Mouse (Mus musculus) urinary bladder, postnatal 4 days (tissue): ENCODE measurements around the gene Ick.

Experiments
- DNase-seq, 2 experiments: peaks; one replicate each; pipeline ENCODE4 v3.0.0; 2021 to 2022; ENCODE audit warnings: low spot score in 2 of 2

Gene Ick

DNA sequence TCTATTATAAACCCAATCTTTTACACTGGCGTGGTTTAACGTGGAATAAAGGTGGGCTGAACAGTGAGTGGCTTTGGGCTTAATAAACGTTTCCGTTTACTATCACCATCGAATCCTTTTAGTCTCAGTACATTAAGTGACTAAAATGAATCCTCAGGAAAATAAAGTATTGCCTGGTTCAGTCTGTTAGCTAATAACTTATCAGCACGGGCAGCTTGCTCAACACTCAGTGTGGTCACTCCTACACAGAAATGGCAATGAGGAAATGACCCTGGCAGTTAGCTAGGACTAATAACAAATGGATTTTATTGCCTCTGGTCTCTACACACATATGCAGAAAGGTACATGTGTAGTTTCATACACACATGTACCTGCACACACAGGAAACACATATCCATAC, 4.0 kb upstream of the Ick start:
- DNase-seq: no peak

DNA sequence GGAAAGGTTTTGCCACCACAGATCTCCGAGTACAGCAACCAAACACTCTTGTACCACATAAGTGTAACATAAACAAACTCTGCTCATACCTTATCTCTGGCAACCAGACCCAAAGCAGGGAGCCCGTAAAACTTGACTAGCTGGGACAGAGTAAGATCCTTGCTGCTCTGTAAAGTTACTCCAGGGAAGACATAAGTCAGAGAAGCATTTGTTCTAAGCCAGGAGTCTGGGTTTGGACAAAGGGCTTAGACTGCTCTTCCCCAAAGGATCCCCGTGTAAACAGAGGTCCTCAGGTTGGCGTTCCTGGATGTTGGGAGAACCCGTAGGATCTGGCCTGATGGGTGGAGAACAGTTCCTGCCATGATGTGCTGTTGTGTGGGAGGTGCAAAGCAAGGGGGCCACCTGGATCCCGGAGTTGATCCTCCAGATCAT, 3.5 kb upstream of the Ick start:
- no peak for DNase-seq

DNA sequence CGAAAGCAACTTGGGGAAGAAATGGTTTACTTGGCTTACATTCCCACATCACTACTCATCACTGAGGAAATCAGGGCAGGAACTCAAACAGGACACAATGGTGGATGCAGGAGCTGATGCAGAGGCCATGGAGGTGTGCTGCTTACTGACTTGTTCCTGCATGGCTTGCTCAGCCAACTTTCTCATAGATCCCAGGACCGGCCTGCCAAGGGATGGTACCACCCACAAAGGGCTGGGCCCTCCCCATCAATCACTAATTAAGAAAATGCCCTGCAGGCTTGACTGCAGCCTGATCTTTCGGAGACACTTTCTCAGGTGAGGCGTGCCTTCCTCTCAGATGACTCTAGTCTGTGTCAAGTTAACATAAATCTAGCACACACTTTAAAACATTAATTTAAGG, 2.2 kb upstream of the Ick start:
- DNase-seq: no peak

DNA sequence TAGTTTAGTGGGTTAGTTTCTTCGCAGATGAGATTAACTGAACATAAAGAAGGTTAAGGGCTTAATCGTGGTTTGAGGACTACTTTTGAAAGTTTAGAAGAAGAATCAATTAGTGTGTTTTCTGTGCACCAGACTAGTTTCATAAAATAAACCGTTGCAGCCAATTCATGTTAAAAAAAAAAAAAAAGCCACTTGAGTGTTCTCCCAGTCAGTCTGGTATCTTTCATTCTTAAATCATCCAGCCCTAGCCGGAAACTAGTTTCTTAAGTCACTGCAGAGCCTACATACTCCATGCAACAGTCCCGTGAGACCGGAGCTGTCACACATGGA, 1.4 kb upstream of the Ick start:
- no peak for DNase-seq

DNA sequence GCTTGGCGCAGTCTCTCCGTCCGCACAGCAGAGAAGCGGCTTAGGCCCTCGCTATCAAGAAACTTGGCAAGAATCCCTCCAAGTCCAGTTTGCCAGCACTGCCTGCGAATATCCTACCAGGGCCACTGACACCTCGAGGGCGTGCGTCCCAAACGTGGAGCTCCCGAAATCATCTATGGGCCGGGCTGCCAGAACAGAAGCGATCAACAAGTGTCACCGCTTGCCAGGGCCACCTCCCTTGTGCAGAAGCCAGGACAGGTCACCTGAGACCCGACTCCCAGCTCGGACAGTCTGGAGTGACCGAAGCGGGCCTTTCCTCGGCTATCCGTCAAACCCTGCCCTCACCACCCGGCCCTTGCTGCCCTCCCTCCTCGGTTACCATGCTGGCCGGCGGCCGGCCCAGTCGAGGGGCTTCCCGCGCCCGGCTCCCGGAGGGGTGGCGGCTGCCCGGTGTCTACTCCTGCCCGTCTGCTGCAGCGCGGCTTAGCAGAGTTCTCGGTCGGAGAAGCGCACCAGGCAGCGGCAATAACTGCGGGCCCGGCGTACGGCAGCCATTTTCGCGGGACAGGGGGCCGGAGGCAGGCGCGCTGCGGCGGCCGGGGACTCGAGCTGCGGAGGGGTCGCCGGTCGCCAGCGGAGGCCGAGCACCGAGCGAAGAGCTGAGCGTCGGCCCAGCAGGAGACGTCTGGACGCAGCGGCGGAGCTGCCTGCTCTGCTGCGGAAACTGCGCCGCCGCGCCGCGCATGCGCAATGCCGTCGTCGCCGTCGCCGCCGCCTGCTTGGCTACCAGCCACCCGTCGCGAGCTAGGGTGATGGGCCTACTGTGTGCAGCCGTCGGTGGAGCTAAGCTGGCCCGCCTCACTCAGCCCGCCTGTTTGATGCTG, 838 bp upstream of the Ick start:
- DNase-seq: peak; percentile 73 to 77

DNA sequence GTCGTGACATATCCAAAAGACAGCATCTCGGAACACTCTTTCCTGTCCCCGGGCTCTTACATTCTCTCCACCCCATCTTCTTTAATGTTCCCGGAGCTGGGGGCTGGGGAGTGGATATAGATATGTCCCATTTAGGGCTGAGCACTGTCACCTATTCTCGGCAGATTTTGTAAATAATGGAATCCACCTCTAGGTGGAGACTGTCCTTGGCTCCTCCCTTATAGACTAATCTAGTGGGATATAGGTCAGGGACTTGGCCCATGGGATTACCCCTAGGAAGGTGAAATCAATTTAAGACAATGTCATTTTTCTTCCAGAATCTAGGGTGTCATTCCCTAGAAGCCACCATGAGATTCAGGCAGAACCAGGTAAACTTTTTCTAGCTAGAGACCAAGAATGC, 664 bp downstream of the Ick start:
- DNase-seq: no peak

DNA sequence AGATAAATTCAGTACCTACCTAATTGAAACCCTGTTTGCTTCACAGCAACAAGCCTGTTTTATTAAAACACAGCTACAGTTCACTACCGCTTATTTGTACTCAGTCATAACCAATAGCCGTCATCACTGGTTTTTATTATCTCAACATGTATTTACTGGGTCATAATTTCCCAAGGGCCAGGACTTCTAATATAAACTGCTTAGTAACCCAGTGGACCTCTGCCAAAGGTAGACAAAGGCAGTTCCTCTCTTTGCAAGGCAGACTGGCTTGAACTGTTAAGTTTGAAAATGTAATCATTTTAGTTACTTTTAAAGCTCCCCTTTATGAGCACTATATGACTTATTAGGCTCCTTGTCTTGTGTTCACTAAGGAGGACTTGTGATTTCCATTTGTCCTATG, 2.5 kb downstream of the Ick start:
- no peak for DNase-seq

DNA sequence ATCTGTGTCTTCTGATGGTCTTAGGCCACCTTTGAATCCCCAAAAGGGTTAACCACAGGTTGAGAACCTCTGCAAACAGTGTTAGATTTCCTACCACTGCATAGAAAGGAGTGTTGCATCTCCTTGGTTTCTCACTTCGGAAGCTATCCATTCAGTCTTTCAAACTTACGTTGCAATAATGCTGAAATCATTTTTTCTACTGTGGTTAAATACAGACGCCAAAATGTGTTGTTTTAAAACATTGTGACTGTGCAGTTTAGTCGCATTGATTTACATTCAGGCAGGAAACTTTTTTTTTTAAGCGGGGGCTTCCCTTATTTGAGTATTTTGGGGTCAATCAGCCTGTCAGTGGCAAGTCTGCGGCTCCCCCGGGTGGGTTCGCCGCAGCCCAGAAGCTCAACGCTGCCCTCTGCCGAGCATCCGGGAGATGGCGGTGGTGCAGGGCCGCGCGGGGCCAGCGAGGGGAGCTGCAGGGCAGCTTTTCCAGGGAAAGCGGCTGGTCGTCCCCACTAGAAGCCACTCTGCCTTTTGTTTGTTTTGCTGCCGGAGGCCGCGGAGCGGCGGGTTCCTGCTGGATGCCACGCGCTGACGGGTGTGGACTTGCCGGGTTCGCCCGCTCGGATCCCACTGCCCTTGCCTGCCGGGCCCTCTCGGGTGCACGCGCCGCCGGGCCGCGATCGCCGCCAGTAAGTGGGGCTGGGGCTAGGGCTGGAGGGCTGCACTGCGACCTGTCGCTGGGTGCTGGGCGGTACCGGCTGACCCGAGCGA, 4.0 kb downstream of the Ick start:
- DNase-seq: peak; percentile 89 to 94

DNA sequence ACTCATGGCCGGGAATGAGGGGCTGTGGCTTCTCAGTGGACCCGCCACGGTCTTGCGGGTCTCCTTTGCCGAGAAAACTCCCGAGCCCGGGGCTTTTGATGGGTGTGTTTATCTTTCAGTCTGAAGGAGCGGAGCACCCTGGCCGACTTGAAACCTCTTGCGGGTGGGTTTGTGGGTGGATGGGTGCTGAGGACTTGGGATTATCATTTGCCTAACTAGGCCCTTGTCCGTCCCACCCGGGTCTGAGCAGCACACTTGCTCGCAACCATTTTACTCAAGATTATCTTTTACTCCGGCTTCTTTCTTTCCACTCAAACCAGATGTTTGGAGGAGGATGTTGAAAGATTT, 4.5 kb downstream of the Ick start:
- no peak for DNase-seq

DNA sequence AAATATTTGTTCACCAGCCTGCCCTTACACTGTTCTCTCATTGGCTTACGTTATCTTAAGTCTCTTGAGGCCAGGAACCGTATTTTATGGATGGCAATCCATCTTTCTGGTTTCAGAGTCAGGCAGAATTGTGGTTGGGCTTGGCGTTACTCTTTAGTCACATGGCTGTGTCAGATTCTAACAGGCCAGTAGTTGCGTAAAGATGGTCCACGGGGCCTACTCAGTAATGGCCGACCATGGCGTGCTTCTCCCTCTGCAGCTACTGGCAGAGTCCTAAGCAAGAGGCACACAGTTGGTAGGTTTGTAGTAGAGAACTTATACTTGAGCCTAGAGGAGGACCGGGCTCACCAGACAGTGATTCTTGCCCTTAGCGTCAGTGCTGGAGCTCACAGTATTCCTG, 6.8 kb downstream of the Ick start:
- DNase-seq: no peak

DNA sequence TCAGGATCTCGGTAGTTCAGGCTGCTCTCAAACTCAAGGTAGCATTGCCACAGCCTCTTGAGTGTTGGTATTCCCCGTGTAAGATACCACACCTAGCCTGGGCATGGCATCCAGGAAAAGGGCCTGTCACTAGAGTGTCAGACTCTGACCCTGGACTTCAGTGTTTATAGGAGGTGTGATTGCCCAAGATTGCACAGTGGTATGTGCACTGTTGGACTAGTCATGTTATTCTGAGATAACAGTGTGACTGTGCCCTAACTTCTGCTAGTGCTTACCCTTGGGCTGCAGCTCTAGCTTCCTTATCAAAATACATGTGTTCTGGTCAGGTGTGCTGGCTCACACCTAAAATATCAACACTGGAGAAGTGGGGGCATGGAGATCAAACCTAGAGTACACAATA, 8.7 kb downstream of the Ick start:
- no peak for DNase-seq

DNA sequence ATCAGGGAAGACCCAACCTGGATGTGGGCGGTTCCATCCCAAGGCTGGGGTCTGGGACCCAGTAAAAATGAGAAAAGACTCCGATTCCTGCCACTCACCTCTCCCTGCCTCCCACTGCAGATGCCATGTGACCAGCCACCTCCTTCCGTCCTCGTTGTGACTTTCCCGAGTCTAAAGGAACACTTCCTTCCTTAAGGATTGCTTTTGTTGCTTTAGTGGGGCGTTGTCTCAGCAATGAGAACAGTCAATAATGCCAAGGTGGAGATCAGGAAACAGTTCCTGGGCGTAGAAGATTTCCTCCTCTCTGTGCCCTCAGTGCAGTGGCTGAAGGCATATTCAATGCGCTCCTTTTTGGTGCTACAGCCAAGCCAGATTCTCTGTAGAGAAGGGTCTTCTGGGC, 12.4 kb downstream of the Ick start:
- no peak for DNase-seq

DNA sequence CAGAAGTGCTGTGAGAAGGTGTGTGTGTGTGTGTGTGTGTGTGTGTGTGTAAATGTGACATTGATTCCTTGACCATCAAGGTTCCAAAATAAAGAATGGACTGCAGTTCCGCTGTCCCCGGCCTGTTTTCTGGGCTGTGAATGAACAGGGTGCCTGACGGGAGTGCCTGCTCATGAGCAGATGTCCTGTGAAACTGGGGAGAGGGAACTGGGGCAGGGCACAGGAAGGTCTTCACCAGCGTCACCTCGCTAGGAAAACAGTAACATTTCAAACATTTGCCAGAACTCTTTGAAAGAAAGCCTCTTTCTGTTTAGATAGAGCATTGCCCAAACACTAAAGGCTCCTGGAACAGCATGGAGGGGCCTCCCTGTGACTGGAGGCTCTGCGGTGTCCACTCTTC, 13.0 kb downstream of the Ick start:
- no peak for DNase-seq

DNA sequence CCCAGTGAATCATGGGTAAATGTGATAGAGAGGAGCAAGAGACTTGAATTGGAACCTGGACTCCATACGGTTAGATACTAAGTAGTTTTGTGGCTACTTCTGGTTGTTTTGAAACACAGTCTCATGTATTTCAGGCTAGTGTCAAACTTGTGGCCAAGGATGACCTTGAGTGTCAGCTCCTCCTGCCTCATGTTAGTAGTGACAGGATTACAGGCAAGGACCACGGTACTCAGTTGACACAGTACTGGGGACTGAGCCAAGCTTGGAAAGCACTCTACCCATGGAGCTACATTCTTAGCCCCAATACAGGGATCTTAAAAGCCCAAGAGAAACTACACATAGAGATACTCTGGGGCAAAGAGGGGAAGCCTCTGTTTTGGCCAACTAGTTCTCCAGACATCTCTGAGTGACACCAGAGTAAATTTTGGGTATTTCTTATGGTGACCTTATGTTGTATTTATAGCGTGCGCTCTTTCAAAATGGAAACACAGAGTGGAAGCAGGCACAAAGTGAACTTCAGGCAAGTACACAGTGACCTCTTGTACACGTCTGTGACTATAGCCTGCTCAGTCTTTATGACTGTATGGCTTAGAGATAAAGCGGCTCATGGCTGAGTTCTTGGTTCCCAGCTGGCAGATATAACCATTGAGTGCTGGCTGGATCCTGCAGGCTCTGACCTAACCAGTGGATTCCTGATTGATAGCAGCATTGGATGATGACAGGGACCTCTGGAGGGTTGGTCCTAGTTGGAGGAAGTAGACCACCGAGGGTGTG, 14.1 kb downstream of the Ick start:
- no peak for DNase-seq

DNA sequence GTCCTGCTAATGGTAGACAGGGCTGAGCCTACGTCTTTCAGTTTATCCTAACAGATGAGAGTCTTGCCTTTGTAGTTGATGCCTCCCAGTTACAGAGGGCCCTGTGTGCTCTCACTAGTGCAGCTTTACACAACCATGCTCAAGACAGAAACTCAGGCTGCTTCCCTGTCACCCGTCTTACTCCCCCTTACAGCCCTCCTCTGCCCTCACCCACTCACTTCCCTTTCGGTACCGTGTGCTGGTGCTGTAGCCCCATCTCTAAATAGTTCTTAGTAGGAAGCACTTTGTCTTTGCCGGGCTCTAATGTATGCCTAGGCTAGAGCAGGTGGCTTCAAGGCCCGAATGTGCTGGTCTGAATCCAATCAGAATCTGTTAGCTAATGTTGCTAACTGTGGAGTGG, 15.3 kb downstream of the Ick start:
- no peak for DNase-seq

DNA sequence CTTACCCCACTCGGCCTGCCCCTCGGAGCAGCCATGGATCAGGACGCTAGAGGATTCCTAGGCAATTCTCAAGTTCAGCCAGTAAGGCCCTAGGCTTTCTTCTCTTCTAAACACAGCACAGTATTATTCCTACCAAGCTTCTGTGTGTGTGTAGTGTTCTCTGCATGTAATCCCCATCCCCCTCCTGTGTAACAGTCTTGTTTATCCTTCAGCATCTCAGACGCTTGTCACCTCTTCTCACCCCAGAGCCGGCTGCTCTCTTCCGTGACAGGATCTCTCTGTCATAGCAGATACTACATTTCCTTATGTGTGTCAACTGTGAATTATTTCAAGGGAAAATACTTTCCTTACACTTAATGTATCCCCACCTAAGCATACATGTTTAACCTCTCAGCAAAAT, 17.0 kb downstream of the Ick start:
- DNase-seq: no peak

DNA sequence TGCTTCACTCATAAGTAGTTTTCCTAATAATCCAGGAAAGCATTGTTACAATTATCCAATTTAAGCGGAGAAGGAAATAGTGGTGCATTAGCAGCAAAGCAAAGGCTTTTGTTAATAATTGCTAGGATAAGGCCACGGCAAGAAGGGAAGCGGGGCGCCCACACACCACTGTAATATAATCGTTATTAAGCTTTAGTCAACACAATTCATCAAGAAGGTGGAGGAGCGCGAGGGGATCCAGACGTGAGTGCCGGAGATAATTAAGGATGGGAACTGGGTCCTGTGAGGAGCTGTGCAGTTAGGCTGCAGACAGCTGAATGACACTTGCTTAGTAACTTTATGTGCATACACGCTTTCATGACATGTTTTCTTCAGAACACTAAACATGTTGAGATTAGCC, 17.7 kb downstream of the Ick start:
- no peak for DNase-seq

DNA sequence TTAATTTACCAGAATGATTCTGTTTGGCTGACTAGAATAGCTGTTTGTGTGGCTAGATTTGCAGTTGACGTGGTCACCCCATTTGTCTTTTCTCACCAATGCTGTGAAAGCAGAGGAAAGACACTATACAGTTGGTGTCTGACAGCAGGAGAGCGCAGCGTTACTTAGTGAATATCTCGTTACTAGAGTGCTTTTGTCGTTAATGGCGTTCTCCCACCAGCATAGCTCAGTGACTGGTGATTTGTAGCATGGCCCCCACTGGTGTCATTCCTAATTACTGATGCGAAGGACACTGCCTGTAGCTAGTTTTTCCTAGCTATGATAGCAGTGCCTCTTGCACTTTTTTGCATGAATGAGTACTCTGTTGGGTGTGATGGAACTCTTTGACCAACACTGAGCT, 26.7 kb downstream of the Ick start:
- DNase-seq: no peak

DNA sequence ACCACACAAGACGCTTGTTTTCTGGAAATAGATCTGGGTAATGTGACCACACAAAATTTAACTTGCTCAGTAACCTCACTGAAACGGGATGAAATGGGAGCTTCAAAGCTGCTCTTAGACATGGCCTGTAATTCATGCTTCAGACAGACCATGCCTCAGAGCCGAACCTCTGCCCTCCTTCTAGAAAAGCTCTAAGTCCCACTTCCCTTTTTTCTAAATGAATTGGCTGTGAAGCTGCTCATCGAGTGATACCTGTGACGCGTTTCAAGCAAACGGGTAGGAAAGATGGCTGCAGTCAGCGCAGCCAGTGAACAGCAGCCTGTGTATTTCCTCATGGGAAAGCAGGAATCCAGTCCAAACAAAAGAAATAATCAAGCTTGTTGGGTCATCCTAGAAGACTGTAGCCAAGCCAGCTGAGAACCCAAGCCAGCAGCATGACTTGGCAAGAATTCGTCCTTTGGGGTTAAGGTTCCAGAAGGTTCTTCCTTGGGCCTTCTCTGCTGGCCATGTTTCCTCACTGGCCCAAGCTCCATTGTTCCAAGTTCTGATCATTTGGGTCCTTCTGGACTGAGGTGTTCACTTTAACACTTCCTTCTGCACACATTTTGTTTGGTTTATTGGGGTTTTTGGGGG, 29.2 kb downstream of the Ick start:
- DNase-seq: no peak

DNA sequence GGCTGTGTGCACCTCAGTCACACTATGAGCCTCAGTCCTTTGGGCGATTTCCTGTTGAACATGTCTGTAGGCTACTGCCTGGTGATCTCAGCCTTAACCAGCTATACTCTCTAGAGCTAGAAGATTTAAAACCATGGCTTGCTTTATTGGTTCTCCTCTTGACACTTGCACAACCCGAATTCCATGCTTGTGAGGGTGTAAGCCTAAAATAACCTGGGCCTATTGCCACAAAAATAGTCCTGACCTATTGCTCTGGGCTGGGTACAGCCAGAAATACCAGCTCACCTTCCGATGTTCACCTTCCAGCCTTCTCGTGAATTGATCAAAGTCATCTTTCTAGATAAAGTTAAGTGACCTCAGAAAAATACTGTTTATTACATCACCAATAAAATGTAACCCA, 30.5 kb downstream of the Ick start:
- DNase-seq: no peak

DNA sequence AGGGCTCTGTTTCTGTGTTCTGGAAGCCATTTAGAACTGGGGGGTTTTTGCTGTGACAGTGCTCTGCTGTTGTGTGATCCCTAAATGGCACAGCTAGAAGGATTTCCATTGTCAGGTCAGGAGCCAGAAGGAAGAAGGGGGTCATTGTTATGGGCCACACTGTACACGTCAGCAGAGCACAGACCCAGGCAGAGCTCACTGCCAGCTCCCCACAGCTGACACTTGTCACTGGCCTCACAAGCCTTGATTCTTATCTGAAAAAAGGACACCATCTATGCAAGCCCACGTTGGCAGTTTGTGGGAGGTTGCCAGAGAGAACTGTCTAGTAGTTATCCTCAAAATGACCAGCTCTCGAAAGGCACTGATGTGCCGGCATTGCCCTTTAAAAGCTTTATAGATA, 37.1 kb downstream of the Ick start:
- no peak for DNase-seq

DNA sequence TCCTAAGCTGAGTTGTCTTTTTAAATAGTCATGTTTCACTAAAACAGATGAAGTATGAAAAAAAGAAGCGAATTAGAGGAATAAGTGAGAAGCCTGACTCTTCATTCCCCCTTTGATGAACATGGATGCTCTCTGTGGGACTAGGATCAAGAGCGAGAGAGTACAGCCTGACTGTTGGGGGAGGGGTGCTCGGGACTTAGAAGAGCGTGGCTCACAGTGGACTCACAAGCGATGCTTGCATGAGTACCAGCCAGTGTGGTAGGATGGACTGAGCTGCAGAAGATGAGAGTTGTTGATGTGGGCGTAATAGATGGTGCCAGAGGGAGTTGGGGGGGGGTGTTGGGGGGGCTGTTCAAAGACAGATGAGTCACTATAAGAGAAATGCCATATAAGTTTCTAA, 37.6 kb downstream of the Ick start:
- no peak for DNase-seq
